Mouse (Mus musculus): ENCODE results near the gene Slf2.

DNA sequence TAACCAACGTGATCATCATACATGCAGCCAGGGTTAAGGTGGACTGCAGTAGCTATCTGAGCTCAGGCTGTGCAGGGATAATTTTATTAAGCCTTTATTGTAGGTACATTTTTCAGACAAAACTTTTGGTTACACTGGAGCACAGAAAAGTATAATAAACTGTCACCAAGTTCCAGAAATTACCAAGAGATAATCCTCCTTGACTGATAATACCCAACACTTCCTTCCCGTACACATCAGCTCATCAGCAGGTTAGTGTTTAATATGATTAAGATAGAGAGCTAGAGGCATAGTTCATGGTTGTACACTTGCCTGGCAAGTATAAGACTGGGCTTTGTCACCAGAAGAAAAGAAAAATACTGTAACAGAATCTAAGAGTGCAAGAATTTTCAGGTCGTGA, 37.4 kb downstream of the Slf2 start:
- no peak for TF ChIP-seq POLR2A (IDR thresholded peaks at IDR 0.05; ENCODE audit: low read depth, low read length)
- no peak for TF ChIP-seq CTCF (conservative IDR thresholded peaks at IDR 0.05 in 1 of 2, IDR thresholded peaks at IDR 0.05 in 1 of 2; ENCODE audit: low read depth in 2 of 2, low read length in 2 of 2)
- TF ChIP-seq USF1 (IDR thresholded peaks at IDR 0.05; ENCODE audit: low read depth, low read length): no peak
- no peak for TF ChIP-seq ZC3H11A (IDR thresholded peaks at IDR 0.05; ENCODE audit: low read depth, low read length)
- TF ChIP-seq KAT2A (IDR thresholded peaks at IDR 0.05; ENCODE audit: insufficient replicate concordance, low read length): no peak
- TF ChIP-seq RAD21 (IDR thresholded peaks at IDR 0.05; ENCODE audit: low read depth, low read length): no peak
- TF ChIP-seq MAX (IDR thresholded peaks at IDR 0.05; ENCODE audit: low read length): no peak
- TF ChIP-seq USF2 (conservative IDR thresholded peaks at IDR 0.05; ENCODE audit: low read depth, low read length): no peak
- TF ChIP-seq ZMIZ1 (IDR thresholded peaks at IDR 0.05; ENCODE audit: low read depth, low read length): no peak
- no peak for TF ChIP-seq EP300 (IDR thresholded peaks at IDR 0.05; ENCODE audit: low read length)
- no peak for TF ChIP-seq POLR2AphosphoS2 (IDR thresholded peaks at IDR 0.05; ENCODE audit: low read depth, low read length)
- no peak for TF ChIP-seq UBTF (IDR thresholded peaks at IDR 0.05; ENCODE audit: low read depth, low read length)
- TF ChIP-seq CHD1 (IDR thresholded peaks at IDR 0.05; ENCODE audit: low read depth, low read length): no peak
- TF ChIP-seq ZNF384 (IDR thresholded peaks at IDR 0.05; ENCODE audit: low read depth, low read length): no peak
